Mouse (Mus musculus) G1E (cell line): Measurements from ENCODE around the gene Sh3rf1. TPM values are rescaled to one million over a fixed set of nuclear protein-coding genes. Genes with fewer than 3 reads are reported as not detected.

ENCODE experiments used
- ATAC-seq: 2 replicates; pipeline ENCODE4 v1.8.0; 2016; ENCODE audit warnings: mild to moderate bottlenecking; ENCODE audit not compliant: insufficient number of reproducible peaks, poor library complexity, low FRiP score, severe bottlenecking; ENCODE audit errors: extremely low read depth
- DNase-seq: peaks from one replicate; pipeline ENCODE4 v3.0.0; 2012; ENCODE audit warnings: low spot score
- H3K27me3 ChIP-seq: 2 replicates; pipeline ENCODE4 v1.6.1; 2012; ENCODE audit warnings: mild to moderate bottlenecking, low read length, inconsistent platforms; ENCODE audit not compliant: insufficient read depth
- H3K36me3 ChIP-seq: replicated peaks from 2 replicates; pipeline ENCODE3; 2012; ENCODE audit warnings: mild to moderate bottlenecking, inconsistent platforms
- H3K4me1 ChIP-seq: 2 replicates; pipeline ENCODE4 v1.6.1; 2012; ENCODE audit warnings: low read depth, low read length, inconsistent platforms, mixed read lengths; ENCODE audit not compliant: insufficient read depth
- H3K4me3 ChIP-seq: 2 replicates; pipeline ENCODE4 v1.5.1; 2012; ENCODE audit warnings: low read depth, mild to moderate bottlenecking, inconsistent platforms, low read length, moderate library complexity, mixed read lengths
- H3K9me3 ChIP-seq: replicated peaks from 2 replicates; pipeline ENCODE4 v1.6.1; 2012; ENCODE audit warnings: inconsistent platforms
- CTCF ChIP-seq: IDR thresholded peaks from 2 replicates; pipeline ENCODE4 v1.5.1; 2012; ENCODE audit warnings: low read depth, low read length, inconsistent platforms, mixed read lengths
- GATA1 ChIP-seq: IDR thresholded peaks from 2 replicates; pipeline ENCODE4 v1.6.1; 2012; ENCODE audit warnings: borderline replicate concordance, low read length, inconsistent platforms, mixed read lengths
- GATA2 ChIP-seq: IDR thresholded peaks from 2 replicates; pipeline ENCODE4 v1.6.1; 2012; ENCODE audit warnings: low read depth, low read length, inconsistent platforms, borderline replicate concordance
- POLR2AphosphoS5 ChIP-seq: IDR thresholded peaks from 2 replicates; pipeline ENCODE4 v1.6.1; 2012; ENCODE audit warnings: low read depth, low read length, inconsistent platforms; ENCODE audit not compliant: insufficient replicate concordance
- TAL1 ChIP-seq: conservative IDR thresholded peaks from 2 replicates; pipeline ENCODE4 v1.6.1; 2012; ENCODE audit warnings: low read depth, low read length, inconsistent platforms, mixed read lengths
- polyA plus RNA-seq: library from polyadenylated mRNA; stranded (reverse); fragments of >175 nt; gene quantifications from 2 replicates; pipeline ENCODE4 v1.2.3, GENCODE M21; 2012
- total RNA-seq, 2 experiments: library from RNA; stranded (forward) in 1 of 2; stranded (reverse) in 1 of 2; fragments of 200-1000 nt in 1 of 2; fragments of >200 nt in 1 of 2; fragmentation: Nextera tagmentation in 1 of 2; gene quantifications; 2 replicates each; pipeline ENCODE4 v1.2.3; 2014 to 2017

The Sh3rf1 gene
- total and polyA plus RNA-seq, 3 experiments = 2.3 to 4.0 (median 2.6) TPM

DNA sequence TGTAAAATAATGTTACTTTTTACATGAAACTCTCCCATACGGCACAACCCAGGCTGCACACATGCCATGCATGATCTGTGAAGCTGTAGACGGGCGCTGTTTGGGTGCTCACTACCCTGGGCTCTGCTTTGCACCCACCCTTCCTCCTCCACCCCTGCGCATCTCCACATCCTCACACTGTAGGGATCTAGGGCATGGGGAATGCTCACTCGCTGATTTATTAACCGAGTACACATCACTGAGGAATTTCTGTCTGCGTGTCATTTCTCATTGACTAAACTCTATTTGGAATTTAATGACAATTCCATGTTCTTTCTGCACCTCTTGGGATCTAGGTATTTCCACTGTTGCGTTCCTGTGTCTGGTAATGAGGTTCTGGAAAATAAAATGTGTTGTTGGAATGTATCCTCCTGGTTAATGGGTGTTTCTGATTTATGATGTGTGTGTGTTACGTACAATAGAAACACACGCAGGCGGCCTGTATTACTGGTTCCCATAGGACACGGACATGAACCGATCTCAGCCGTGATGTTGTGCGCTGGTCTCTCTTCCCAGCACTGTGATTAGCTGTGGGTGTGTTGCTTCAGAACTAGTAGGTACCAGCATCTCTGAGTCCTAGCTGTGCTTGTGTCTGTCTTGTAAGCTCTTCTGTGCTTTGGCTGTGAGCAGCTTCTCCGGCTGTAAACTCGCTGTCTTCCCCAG lies 116.8 kb downstream of the Sh3rf1 start:
- Histone ChIP-seq H3K4me3 (no peak overlapping the region), H3K36me3 (no peaks in the 10 kb centered on the region), H3K9me3 (no peaks in the 10 kb centered on the region), H3K4me1 (no peaks in the 10 kb centered on the region), H3K27me3 (0 out of 2 replicates have a peak, but pooled peaks cover 2% of the 10 kb centered on the region)
- TF ChIP-seq GATA1 = no peak
- no peak for TF ChIP-seq CTCF
- no peak for TF ChIP-seq POLR2AphosphoS5
- no peak for TF ChIP-seq GATA2
- TF ChIP-seq TAL1 = no peak
- ATAC-seq = no peak
- no peak for DNase-seq

DNA sequence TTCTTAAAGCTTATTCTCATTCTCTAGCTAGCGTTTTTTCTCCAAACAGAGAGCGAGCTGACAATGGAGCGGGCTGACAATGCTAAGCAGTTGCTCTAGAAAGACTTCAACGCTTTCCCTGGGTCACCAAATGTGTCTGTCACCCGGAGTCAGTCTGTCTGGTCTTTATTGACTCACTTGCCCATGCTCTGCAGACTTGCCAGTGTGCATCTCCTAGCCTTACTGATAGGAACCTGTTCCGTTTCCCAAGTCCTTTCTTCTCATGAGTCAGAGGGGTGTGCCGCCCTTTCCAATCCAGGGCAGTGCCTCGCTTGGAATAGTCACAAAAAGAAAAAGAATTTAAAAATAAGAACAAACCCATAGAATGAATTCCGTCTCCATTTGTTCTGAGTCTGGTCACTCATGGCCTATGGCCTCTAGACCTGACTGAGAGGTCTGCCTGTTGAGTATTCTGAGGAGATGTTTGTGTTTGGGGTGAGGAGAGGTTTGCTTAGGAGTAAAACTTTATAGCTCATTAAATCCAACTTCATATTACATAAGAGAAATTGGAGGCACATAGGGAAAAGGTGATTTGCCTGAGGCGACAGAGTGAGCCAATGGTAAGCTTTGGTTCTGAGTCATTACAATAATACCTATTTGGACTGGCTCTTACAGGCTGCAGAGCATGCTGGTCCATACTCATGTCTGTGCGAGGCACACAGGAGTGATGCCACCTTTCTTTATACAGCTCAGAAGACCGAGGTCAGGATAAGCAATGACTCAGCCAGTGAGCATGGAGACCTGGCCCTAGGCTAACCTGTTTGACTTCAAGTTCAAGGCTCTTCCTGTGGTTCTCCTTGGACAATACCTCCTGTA lies 118.1 kb downstream of the Sh3rf1 start:
- no peak for TF ChIP-seq POLR2AphosphoS5
- TF ChIP-seq TAL1 = no peak
- TF ChIP-seq GATA2 = no peak
- no peak for TF ChIP-seq CTCF
- H3K9me3 ChIP-seq = no peaks in the 10 kb centered on the region
- H3K4me3 ChIP-seq = no peak overlapping the region

DNA sequence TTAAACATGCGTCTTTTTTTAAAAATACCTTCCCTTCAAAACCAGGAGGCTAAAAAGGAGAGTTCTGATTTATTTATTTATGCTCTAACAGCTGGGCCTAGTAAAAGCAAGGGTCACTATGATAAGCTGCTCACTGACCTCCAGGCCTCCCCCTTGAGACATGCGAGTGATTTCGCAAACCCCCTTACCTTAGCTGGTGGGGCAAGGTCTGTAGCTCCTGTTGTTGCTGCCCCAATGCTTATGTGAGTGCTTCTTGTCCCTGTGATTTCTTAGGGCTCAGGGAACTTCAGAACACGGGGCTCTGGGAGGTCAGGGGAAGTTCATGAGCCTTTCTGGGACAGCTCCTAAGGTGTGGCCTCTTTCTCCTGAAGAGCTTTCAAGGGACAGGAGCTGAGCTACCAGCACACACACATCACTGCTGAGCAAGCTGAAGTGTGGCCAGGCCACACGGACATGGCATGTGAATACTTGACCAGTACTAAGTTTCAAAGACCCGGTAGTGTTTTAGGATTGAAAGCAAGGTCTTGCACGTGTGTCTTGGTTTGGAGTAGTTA lies 118.9 kb downstream of the Sh3rf1 start:
- ATAC-seq (no peak), DNase-seq (no peak)
- Histone ChIP-seq H3K4me1 (no peaks in the 10 kb centered on the region), H3K36me3 (no peaks in the 10 kb centered on the region), H3K4me3 (no peak overlapping the region), H3K9me3 (no peaks in the 10 kb centered on the region), H3K27me3 (peaks cover 2% of the 10 kb centered on the region; the same call in 1 of the 2 replicates)
- TF ChIP-seq POLR2AphosphoS5 (no peak), GATA1 (no peak), TAL1 (no peak), GATA2 (no peak), CTCF (no peak)

More for the DNA sequence above, 118.1 kb downstream of the Sh3rf1 start:
- Histone ChIP-seq H3K4me1 (no peaks in the 10 kb centered on the region), H3K27me3 (0 out of 2 replicates have a peak, but pooled peaks cover 2% of the 10 kb centered on the region), H3K36me3 (no peaks in the 10 kb centered on the region)
- no peak for DNase-seq
- ATAC-seq = no peak

DNA sequence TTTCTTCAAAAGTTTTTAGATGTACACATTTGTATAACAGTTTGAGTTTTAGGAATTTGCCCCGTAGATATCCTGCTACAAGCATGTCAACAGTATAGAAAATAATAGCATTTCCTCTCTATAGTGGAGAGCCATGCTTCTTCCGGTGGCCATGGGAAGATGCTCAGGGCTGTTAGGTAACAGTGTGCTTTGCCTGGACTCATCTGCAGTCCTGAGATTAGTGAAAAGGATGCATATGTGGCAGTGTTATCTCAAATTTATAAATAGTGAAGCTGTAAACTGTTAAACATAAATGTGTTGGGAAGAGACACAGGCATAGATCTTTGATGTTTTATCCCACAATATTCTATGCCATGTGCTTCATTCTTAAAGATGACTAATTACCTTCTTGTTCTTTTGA lies 120.8 kb downstream of the Sh3rf1 start:
- DNase-seq = no peak
- H3K4me1 ChIP-seq = no peaks in the 10 kb centered on the region
- no peak overlapping the region for H3K4me3 ChIP-seq
- H3K9me3 ChIP-seq = no peaks in the 10 kb centered on the region
- no peak for ATAC-seq
- H3K36me3 ChIP-seq = peaks cover 2% of the 10 kb centered on the region
- peaks cover 2% of the 10 kb centered on the region; the same call in 1 of the 2 replicates for H3K27me3 ChIP-seq
- TF ChIP-seq POLR2AphosphoS5 = no peak

DNA sequence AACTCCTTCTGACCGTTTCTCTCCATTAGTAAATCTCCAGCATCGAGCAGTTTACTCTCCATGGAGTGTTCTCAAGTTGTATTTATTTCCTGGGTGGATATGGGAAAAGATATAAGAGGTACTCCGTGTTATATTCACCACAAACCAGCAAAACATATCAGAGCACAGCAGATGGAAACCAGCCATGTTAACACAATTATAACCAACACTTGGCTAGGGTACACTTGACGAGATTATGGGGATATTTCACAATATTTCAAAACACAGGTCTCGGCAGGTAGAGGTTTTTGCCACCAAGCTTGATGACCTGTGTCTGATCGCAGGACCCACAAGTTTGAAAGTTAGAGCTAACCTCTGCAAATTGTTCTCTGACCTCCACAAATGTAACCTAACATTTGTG lies 123.3 kb downstream of the Sh3rf1 start:
- no peak for ATAC-seq
- no peak overlapping the region for H3K4me3 ChIP-seq

DNA sequence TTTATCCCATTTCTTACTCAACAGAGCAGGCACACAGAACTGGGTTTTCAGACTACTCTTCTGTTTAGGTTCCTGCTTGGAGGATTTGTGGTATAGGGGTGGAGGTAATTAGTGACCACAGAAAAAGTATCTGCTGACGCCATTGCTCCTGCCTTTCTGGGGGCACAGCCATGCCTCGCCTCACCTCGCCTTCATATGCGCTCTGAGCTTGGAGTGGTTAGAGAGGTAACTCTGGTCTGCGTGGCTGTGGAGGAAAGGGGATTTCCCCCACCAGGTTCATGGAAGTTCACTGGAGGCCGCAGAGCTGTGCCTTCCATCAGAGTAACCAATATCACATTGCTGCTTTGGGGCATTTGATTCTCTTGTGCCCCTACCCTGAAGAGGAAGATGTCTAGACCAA lies 123.9 kb downstream of the Sh3rf1 start:
- DNase-seq (no peak), ATAC-seq (no peak)

More for the DNA sequence above, 123.3 kb downstream of the Sh3rf1 start:
- H3K4me1 ChIP-seq = no peaks in the 10 kb centered on the region
- DNase-seq = no peak
- H3K27me3 ChIP-seq = peaks cover 2% of the 10 kb centered on the region; the same call in 1 of the 2 replicates
- no peak for TF ChIP-seq GATA1
- TF ChIP-seq POLR2AphosphoS5 = no peak
- no peak for TF ChIP-seq GATA2
- TF ChIP-seq TAL1 = no peak
- TF ChIP-seq CTCF = no peak
- peaks cover 3% of the 10 kb centered on the region for H3K36me3 ChIP-seq
- H3K9me3 ChIP-seq = no peaks in the 10 kb centered on the region

More for the DNA sequence above, 123.9 kb downstream of the Sh3rf1 start:
- no peaks in the 10 kb centered on the region for H3K9me3 ChIP-seq
- H3K27me3 ChIP-seq = peaks cover 2% of the 10 kb centered on the region; the same call in 1 of the 2 replicates
- TF ChIP-seq GATA1 (no peak), POLR2AphosphoS5 (no peak), TAL1 (no peak), GATA2 (no peak), CTCF (no peak)
- H3K4me1 ChIP-seq = no peaks in the 10 kb centered on the region
- H3K4me3 ChIP-seq = no peak overlapping the region
- peaks cover 3% of the 10 kb centered on the region for H3K36me3 ChIP-seq
